Mouse (Mus musculus) adrenal gland, adult 8-10 months (tissue): ENCODE measurements at regions not wholly inside any gene's neighbourhood (a gene's known extent, or its start where the extent isn't known, plus 50 kb on each side); places are given as distances from the start of the nearest gene placed in this dataset.

Experiments
- DNase-seq: peaks from one replicate; pipeline ENCODE4 v3.0.0; 2022

GRCm38 (mm10) chr9:61296311-61296947, 75.7 kb upstream of the Tle3 start:
- no peak for DNase-seq

DNA sequence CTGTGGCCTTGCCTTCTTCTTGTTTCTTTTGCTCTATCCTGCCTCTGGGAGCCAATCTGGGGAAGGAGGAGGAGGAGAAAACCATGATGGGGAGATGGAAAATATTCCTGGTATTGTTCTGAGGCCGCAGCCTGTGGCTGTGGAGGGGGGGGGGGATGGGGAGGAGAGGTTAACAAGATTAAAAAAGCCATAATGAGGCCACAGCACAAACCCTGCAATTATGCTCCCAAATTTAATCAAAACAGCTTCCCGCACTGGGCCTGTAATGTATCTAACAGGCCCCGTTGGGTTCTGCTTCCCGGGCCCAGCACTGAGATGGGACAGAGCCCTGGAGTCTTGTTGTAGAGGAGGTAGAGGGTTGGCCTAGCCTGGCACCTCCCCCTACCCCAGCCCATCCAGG, 74.8 kb upstream of the Tle3 start:
- DNase-seq: no peak

- no peak for DNase-seq
Measured at GRCm38 (mm10) chr9:61299873-61300560, 72.1 kb upstream of the Tle3 start.

GRCm38 (mm10) chr9:61301070-61301469, 71.1 kb upstream of the Tle3 start:
- DNase-seq: no peak

DNA sequence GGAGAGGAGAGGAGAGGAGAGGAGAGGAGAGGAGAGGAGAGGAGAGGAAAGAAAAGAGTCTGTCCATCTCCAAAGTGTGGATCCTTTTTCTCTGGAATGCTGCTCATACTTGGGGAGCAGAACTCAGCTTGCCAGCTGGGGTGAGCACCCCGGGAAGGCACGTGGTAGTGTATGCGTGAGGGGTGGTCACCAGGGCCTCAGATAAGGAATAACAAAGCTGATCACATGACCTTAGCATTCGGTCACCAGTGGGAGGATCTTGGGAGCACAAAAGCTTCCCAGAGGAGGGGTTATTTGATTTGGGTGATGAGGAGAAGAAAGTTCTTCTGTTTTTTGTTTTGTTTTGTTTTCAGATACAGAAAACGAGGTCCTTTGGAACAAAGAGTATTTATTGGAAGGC, 69.4 kb upstream of the Tle3 start:
- no peak for DNase-seq

DNA sequence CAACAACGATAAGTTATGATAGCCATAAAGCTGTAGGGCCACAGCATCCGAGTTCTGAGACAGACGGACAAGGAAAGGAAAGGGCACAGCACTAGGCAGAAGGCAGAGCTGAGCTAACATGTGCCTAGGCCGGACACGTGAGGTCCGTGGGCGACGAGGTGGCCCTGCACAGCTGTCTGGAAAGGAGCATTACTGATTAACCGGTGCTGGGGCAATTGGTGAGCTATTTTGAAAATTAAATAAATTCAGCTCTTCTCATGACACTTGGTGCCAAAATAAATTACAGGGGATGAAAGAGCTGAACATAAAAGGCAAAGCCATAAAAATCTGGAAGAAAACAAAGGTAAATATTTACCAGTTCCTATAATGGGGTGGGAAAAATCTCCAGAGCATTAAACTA, 65.9 kb upstream of the Tle3 start:
- no peak for DNase-seq

DNA sequence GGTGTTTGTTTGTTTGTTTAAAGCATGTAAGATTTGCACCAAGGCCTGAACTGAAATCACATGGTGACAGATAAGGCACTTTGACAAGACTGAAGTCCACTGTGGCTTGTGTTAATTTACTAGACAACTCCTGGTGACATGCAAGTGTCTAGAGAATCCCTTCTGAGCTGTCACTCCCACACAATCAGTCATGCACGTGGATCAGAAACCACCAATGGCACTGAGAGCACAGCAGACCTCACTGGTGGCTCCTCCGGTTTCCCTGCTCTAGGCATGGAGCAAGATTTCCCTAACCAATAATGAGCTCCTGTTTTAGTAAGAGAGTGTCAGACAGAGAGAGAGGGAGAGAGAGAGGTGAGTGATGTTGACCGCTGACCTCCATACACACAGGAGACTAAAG, 63.1 kb upstream of the Tle3 start:
- no peak for DNase-seq

- DNase-seq: peak; percentile 48
Measured at GRCm38 (mm10) chr9:61309768-61310493, 62.2 kb upstream of the Tle3 start.

DNA sequence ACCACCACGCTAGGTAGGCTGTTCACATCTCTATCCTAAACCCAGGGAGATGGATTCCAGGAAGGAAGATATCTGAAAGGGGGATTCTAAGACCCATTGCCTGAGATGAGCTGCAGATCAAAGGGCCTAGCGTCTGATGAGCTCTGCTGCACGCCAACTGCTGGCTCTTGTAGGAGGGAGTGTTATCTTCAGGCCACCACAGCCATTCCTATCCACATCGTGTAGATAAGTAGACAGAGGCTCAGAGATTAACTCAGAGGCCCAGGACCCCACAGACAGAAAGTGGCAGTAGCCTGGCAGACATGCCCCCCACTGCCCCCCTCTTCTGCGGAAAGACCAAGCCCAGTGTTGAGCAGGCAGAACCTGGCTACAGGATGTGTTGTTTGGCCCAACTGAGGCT, 61.6 kb upstream of the Tle3 start:
- no peak for DNase-seq

DNA sequence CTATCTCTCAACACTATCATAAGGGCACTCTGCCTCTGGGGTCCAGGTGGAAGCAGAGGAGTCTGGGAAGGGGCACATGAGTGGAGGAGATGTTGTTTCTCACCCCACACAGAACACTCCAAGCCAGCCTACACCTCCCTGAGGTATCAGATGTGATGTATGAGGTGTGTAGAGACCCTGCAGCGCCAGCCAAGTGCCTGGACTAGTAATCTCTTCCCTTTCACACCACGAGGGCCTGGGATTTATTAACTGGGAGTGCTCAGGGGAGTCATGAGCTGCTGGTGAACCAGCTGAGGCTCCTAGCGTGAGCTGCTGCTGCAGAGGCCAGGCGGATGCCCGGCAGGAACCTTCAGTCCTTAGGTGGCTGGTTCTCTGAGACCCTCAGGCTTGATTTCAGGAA, 60.6 kb upstream of the Tle3 start:
- DNase-seq: no peak

- DNase-seq: no peak
Measured at GRCm38 (mm10) chr9:61314630-61315179, 57.5 kb upstream of the Tle3 start.

DNA sequence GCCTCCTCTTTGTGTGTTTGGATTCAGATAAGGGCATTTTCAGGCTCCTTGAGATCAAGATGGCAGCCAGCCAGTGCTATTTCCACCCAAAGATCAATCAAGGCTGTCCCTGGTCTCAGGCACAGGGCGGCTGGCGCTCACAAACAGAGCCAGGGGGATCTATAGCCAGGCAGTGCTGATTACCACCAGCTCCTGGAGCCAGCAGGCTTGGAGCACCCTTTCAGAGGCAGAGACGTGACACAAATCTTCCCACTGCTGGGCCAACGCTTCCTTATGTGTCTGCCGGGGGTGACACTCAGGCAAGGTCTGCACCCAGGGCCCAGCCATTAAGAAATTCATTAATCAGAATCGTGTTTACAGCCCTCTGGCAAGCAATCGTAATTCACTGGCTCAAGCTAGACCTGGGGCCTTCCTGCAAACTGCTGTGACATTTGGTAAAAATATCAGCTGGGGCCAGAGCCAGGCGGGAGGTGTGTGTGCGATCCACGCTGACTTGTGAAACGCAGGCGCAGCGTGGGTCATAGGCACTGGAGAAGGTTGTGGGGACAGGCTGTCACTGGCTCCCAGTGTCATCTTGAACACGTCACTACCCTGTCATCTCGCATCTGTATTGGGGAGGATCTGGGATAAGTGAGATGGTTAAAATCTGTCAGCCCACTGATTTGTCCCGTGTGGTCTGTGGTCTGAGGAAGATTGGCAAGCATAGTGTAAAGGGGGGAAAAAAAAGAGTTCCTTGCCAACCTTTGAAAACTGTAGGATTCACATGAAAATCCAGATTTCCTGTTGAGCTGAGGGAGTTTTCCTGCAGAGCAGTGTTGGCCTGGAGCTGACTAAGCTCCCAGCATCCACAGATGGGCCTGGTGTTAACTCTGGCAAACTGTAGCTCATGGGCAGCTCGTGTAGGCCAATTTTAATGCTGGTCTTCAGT, 56.5 kb upstream of the Tle3 start:
- peak; percentile 75 for DNase-seq

DNA sequence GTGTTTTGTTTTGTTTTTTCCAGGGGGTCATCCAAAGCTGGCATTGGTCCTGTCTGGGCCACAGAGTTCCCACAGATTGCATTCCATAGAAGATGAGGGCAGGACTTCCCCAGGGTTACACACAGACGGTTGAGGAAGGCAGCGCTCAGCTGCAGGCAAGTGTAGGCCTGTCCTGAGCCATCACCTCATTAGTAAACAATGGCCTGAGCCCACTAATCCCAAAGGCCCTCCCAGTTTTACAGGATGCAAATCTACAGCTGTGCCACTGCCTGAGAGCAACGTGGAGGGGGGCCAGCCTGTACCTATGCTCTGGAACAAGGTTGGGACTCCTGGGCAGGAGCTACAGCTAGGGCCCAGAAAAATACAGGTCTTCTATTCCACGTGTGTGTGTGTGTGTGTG, 55.7 kb upstream of the Tle3 start:
- DNase-seq: no peak

GRCm38 (mm10) chr9:61319721-61320120, 52.4 kb upstream of the Tle3 start:
- peak; percentile 73 for DNase-seq

GRCm38 (mm10) chr9:61321314-61321713, 50.9 kb upstream of the Tle3 start:
- DNase-seq: no peak

GRCm38 (mm10) chr9:61321825-61322224, 50.3 kb upstream of the Tle3 start:
- no peak for DNase-seq

- DNase-seq: no peak
Measured at GRCm38 (mm10) chr9:61322333-61322732, 49.8 kb upstream of the Tle3 start.
